Mouse (Mus musculus): ENCODE results near the gene Arvcf. TPM values are rescaled to one million over a fixed set of nuclear protein-coding genes. Genes with fewer than 3 reads are reported as not detected.

Gene Arvcf
- polyA plus RNA-seq, 1 experiment from 2014 or later, result 9.7 TPM

GRCm38 (mm10) chr16:18400028-18400427 is 52.0 kb downstream of the Arvcf start:
- ATAC-seq, result no peak
- 77% methylated on average over 9 of the region's 9 CpGs for WGBS (ENCODE audit: insufficient replicate concordance)
- peaks cover 33% of the 10 kb centered on the region for H3K36me3 ChIP-seq (replicated peaks; ENCODE audit: insufficient read depth, low read length)
- H3K9ac ChIP-seq (replicated peaks), result no peak overlapping the region
- no peak for DNase-seq
- no peaks in the 10 kb centered on the region for H3K9me3 ChIP-seq (ENCODE audit: low read length)
- H3K27ac ChIP-seq (ENCODE audit: low read depth), result no peak overlapping the region
- no peak for TF ChIP-seq EP300 (IDR thresholded peaks at IDR 0.05; ENCODE audit: low read depth)
- TF ChIP-seq CTCF (IDR thresholded peaks at IDR 0.05; ENCODE audit: low read depth), result no peak
- 0 out of 2 replicates have a peak, but pooled peaks cover 2% of the 10 kb centered on the region for H3K4me1 ChIP-seq (ENCODE audit: insufficient read depth)
- H3K27me3 ChIP-seq (ENCODE audit: insufficient read depth, low read length), result no peaks in the 10 kb centered on the region
- no peak overlapping the region for H3K4me2 ChIP-seq (ENCODE audit: low read depth, low read length)
- H3K4me3 ChIP-seq (ENCODE audit: low read depth, low read length), result no peak overlapping the region

GRCm38 (mm10) chr16:18400472-18401216 is 52.7 kb downstream of the Arvcf start:
- no peaks in the 10 kb centered on the region for H3K27me3 ChIP-seq (ENCODE audit: insufficient read depth, low read length)
- H3K9me3 ChIP-seq (ENCODE audit: low read length), result no peaks in the 10 kb centered on the region
- WGBS (ENCODE audit: insufficient replicate concordance), result 72% methylated on average over 7 of the region's 7 CpGs
- no peak for DNase-seq
- H3K9ac ChIP-seq (replicated peaks), result no peak overlapping the region
- TF ChIP-seq CTCF (IDR thresholded peaks at IDR 0.05; ENCODE audit: low read depth) (no peak), EP300 (IDR thresholded peaks at IDR 0.05; ENCODE audit: low read depth) (no peak)
- no peak overlapping the region for H3K4me3 ChIP-seq (ENCODE audit: low read depth, low read length)
- peaks cover 7% of the 10 kb centered on the region for H3K4me1 ChIP-seq (ENCODE audit: insufficient read depth)
- H3K27ac ChIP-seq (ENCODE audit: low read depth), result no peak overlapping the region
- H3K4me2 ChIP-seq (ENCODE audit: low read depth, low read length), result no peak overlapping the region
- H3K36me3 ChIP-seq (replicated peaks; ENCODE audit: insufficient read depth, low read length), result peaks cover 33% of the 10 kb centered on the region
- no peak for ATAC-seq

- H3K27me3 ChIP-seq (ENCODE audit: insufficient read depth, low read length), result no peaks in the 10 kb centered on the region
- H3K4me1 ChIP-seq (ENCODE audit: insufficient read depth), result peaks cover 13% of the 10 kb centered on the region
- H3K27ac ChIP-seq (ENCODE audit: low read depth), result no peak overlapping the region
- TF ChIP-seq CTCF (IDR thresholded peaks at IDR 0.05; ENCODE audit: low read depth), result no peak
- no peak for TF ChIP-seq EP300 (IDR thresholded peaks at IDR 0.05; ENCODE audit: low read depth)
- no peak overlapping the region for H3K4me2 ChIP-seq (ENCODE audit: low read depth, low read length)
- DNase-seq (no peak), ATAC-seq (no peak)
- WGBS (ENCODE audit: insufficient replicate concordance), result 87% methylated on average over 12 of the region's 12 CpGs
- H3K36me3 ChIP-seq (replicated peaks; ENCODE audit: insufficient read depth, low read length), result peaks cover 32% of the 10 kb centered on the region
- H3K4me3 ChIP-seq (ENCODE audit: low read depth, low read length), result no peak overlapping the region
- H3K9me3 ChIP-seq (ENCODE audit: low read length), result no peaks in the 10 kb centered on the region
- H3K9ac ChIP-seq (replicated peaks), result no peak overlapping the region
These were observed 55.3 kb downstream of the Arvcf start for GRCm38 (mm10) chr16:18403285-18403684.

GRCm38 (mm10) chr16:18405091-18405854 is 57.3 kb downstream of the Arvcf start:
- peaks cover 13% of the 10 kb centered on the region for H3K4me1 ChIP-seq (ENCODE audit: insufficient read depth)
- H3K27ac ChIP-seq (ENCODE audit: low read depth), result peak overlapping the region; percentile 52; the same call in 1 of the 2 replicates
- peak; percentile 69 for ATAC-seq
- H3K36me3 ChIP-seq (replicated peaks; ENCODE audit: insufficient read depth, low read length), result peaks cover 48% of the 10 kb centered on the region
- 75% methylated on average over 13 of the region's 13 CpGs for WGBS (ENCODE audit: insufficient replicate concordance)
- no peaks in the 10 kb centered on the region for H3K27me3 ChIP-seq (ENCODE audit: insufficient read depth, low read length)
- H3K9me3 ChIP-seq (ENCODE audit: low read length), result no peaks in the 10 kb centered on the region
- no peak overlapping the region for H3K4me2 ChIP-seq (ENCODE audit: low read depth, low read length)
- 0 out of 2 replicates have a peak overlapping the region, but pooled peaks have one; percentile 26 for H3K9ac ChIP-seq (replicated peaks)
- DNase-seq, result peak; percentile 59
- H3K4me3 ChIP-seq (ENCODE audit: low read depth, low read length), result no peak overlapping the region
- TF ChIP-seq EP300 (IDR thresholded peaks at IDR 0.05; ENCODE audit: low read depth), result peak; percentile 53; the same call in 1 of the 2 replicates
- no peak for TF ChIP-seq CTCF (IDR thresholded peaks at IDR 0.05; ENCODE audit: low read depth)

- Histone ChIP-seq H3K4me3 (ENCODE audit: low read depth, low read length) (no peak overlapping the region), H3K27ac (ENCODE audit: low read depth) (peak overlapping the region; percentile 52; the same call in 1 of the 2 replicates), H3K36me3 (replicated peaks; ENCODE audit: insufficient read depth, low read length) (peaks cover 54% of the 10 kb centered on the region), H3K9me3 (ENCODE audit: low read length) (no peaks in the 10 kb centered on the region), H3K4me1 (ENCODE audit: insufficient read depth) (peaks cover 13% of the 10 kb centered on the region), H3K27me3 (ENCODE audit: insufficient read depth, low read length) (no peaks in the 10 kb centered on the region), H3K4me2 (ENCODE audit: low read depth, low read length) (no peak overlapping the region), H3K9ac (replicated peaks) (0 out of 2 replicates have a peak overlapping the region, but pooled peaks have one; percentile 26)
- no peak for TF ChIP-seq CTCF (IDR thresholded peaks at IDR 0.05; ENCODE audit: low read depth)
- no peak for TF ChIP-seq EP300 (IDR thresholded peaks at IDR 0.05; ENCODE audit: low read depth)
- DNase-seq (no peak), ATAC-seq (peak; percentile 22)
- WGBS (ENCODE audit: insufficient replicate concordance), result 67% methylated on average over 2 of the region's 2 CpGs
These were observed 57.9 kb downstream of the Arvcf start for GRCm38 (mm10) chr16:18405876-18406275.

- no peak overlapping the region for H3K4me3 ChIP-seq (ENCODE audit: low read depth, low read length)
- H3K27ac ChIP-seq (ENCODE audit: low read depth), result peak overlapping the region; percentile 52; the same call in 1 of the 2 replicates
- TF ChIP-seq EP300 (IDR thresholded peaks at IDR 0.05; ENCODE audit: low read depth) (no peak), CTCF (IDR thresholded peaks at IDR 0.05; ENCODE audit: low read depth) (peak; percentile 93)
- DNase-seq (peak; percentile 67), ATAC-seq (peak; percentile 75)
- no peaks in the 10 kb centered on the region for H3K27me3 ChIP-seq (ENCODE audit: insufficient read depth, low read length)
- peaks cover 13% of the 10 kb centered on the region for H3K4me1 ChIP-seq (ENCODE audit: insufficient read depth)
- H3K9ac ChIP-seq (replicated peaks), result no peak overlapping the region
- H3K9me3 ChIP-seq (ENCODE audit: low read length), result no peaks in the 10 kb centered on the region
- H3K4me2 ChIP-seq (ENCODE audit: low read depth, low read length), result no peak overlapping the region
- H3K36me3 ChIP-seq (replicated peaks; ENCODE audit: insufficient read depth, low read length), result peaks cover 58% of the 10 kb centered on the region
- WGBS (ENCODE audit: insufficient replicate concordance), result 14% methylated on average over 2 of the region's 2 CpGs
These were observed 58.3 kb downstream of the Arvcf start for GRCm38 (mm10) chr16:18406293-18406692.

All from liver, postnatal 0 days (tissue).